Comparison of ENCODE assay signal across 30 mouse cellular contexts in genomic region chr3:109478297-109478696, GRCm38 (mm10).
DNase-seq lines count a peak whose midpoint lies in the region; ATAC-seq and TF ChIP-seq lines count a peak whose summit lies in the region.
"Had no signal": no experiment of that assay in that cellular context is flagged by ENCODE, and none has a peak within 500 bp of the region (broad histone marks: within the 10 kb centered on the region; RNA-seq: fewer than 3 reads in every experiment).

No protein-coding gene starts in this region.

- no peak overlapping the region for H3K27ac ChIP-seq in lung, postnatal 0 days (ENCODE audit: low read length)
- H3K27ac ChIP-seq: forebrain, embryonic 10.5 days; forebrain, embryonic 13.5 days; gastrocnemius, adult 2 months; heart, adult 2 months; hindbrain, embryonic 10.5 days; hindbrain, embryonic 13.5 days had no signal

- intact Hi-C loops in left cerebral cortex, postnatal 10 days (cut with DNase I), result no loop called here

- H3K4me1 ChIP-seq in lung, postnatal 0 days (ENCODE audit: insufficient read depth, low read depth, low read length), result no peaks in the 10 kb centered on the region
- H3K4me1 ChIP-seq in lung, adult 2 months (ENCODE audit: control insufficient read depth, insufficient read depth, low read length), result no peaks in the 10 kb centered on the region
- H3K4me1 ChIP-seq: forebrain, embryonic 10.5 days; forebrain, embryonic 13.5 days; hindbrain, embryonic 10.5 days had no signal

- H3K27me3 ChIP-seq in lung, postnatal 0 days (replicated peaks; ENCODE audit: insufficient read depth, low read length), result no peaks in the 10 kb centered on the region
- H3K27me3 ChIP-seq: CH12.LX; forebrain, embryonic 13.5 days; hindbrain, embryonic 13.5 days; Patski had no signal

- no peaks in the 10 kb centered on the region for H3K36me3 ChIP-seq in lung, postnatal 0 days (ENCODE audit: insufficient read depth, low read length)
- H3K36me3 ChIP-seq: forebrain, embryonic 10.5 days; G1E; hindbrain, embryonic 10.5 days; hindbrain, embryonic 13.5 days had no signal

- no peak overlapping the region for H3K4me3 ChIP-seq in lung, postnatal 0 days (ENCODE audit: low read depth, low read length)
- H3K4me3 ChIP-seq in lung, adult 2 months (replicated peaks; ENCODE audit: extremely low read depth, low read depth, low read length), result no peak overlapping the region
- H3K4me3 ChIP-seq: forebrain, embryonic 10.5 days; forebrain, embryonic 13.5 days; gastrocnemius, adult 2 months; heart, adult 2 months; hindbrain, embryonic 10.5 days; hindbrain, embryonic 13.5 days had no signal

- peak; percentile 44 for DNase-seq in lung, postnatal 0 days (ENCODE audit: low spot score)
- no peak for DNase-seq in lung, adult 2 months
- DNase-seq in adipocyte (ENCODE audit: low spot score), result peak; percentile 18
- no peak for DNase-seq in gastrocnemius, postnatal 10 days
- DNase-seq in left cerebral cortex, postnatal 10 days (ENCODE audit: extremely low spot score in 1 of 2, low spot score in 2 of 2), result no peak
- DNase-seq: adrenal gland, adult 2 months; adrenal gland, postnatal 14 days; B cell, adult 2 months; cerebellum, adult 11-12 months; cerebellum, adult 8-10 months; cerebellum, postnatal 10 days; cerebellum, postnatal 36 days; gastrocnemius, adult 2 months; gastrocnemius, postnatal 25 days; heart, adult 2 months; heart, postnatal 10 days; heart, postnatal 36 days had no signal

- no peak for TF ChIP-seq EP300 in lung, postnatal 0 days (IDR thresholded peaks at IDR 0.05)

- TF ChIP-seq CTCF in lung, postnatal 0 days (IDR thresholded peaks at IDR 0.05), result no peak
- TF ChIP-seq CTCF in lung, adult 2 months (IDR thresholded peaks at IDR 0.05; ENCODE audit: insufficient read depth, low read length), result no peak

- H3K4me2 ChIP-seq in lung, postnatal 0 days (replicated peaks; ENCODE audit: low read depth, low read length), result no peak overlapping the region
- H3K4me2 ChIP-seq: forebrain, embryonic 13.5 days; heart, embryonic 11.5 days; hindbrain, embryonic 13.5 days had no signal

- ATAC-seq in lung, postnatal 0 days, result no peak
- peak; percentile 64 for ATAC-seq in granulocyte monocyte progenitor cell, adult 5-6 weeks (replicated peaks; ENCODE audit: poor library complexity, severe bottlenecking)
- ATAC-seq in megakaryocyte progenitor cell, adult 5-6 weeks (replicated peaks; ENCODE audit: poor library complexity), result peak; percentile 58
- ATAC-seq in megakaryocyte-erythroid progenitor cell, adult 5-6 weeks (replicated peaks; ENCODE audit: low FRiP score, low TSS enrichment, poor library complexity, severe bottlenecking), result no peak
- ATAC-seq: forebrain, embryonic 13.5 days; forebrain, embryonic 16.5 days; hindbrain, embryonic 16.5 days; Patski had no signal

- TF ChIP-seq POLR2A in lung, adult 2 months (IDR thresholded peaks at IDR 0.05; ENCODE audit: borderline replicate concordance, extremely low read depth, low read depth, low read length), result no peak

- WGBS in lung, postnatal 0 days, result 51% methylated on average over 4 of the region's 4 CpGs
- WGBS in lung, adult 2 months, result 54% methylated on average over 4 of the region's 4 CpGs

- H3K9ac ChIP-seq in lung, postnatal 0 days (replicated peaks; ENCODE audit: low read depth), result no peak overlapping the region
- H3K9ac ChIP-seq: forebrain, embryonic 13.5 days; hindbrain, embryonic 13.5 days had no signal

- H3K9me3 ChIP-seq in lung, postnatal 0 days (ENCODE audit: low read length), result no peaks in the 10 kb centered on the region
- H3K9me3 ChIP-seq: forebrain, embryonic 10.5 days; forebrain, embryonic 13.5 days; hindbrain, embryonic 10.5 days; hindbrain, embryonic 13.5 days had no signal

Comparison
In these comparisons a context has a peak if more than half of its experiments do, and no peak if none do; other contexts are left out.
1. DNase-seq: peak in lung, postnatal 0 days (single experiment) and adipocyte (single experiment); none in lung, adult 2 months (single experiment), gastrocnemius, postnatal 10 days (single experiment) and left cerebral cortex, postnatal 10 days (0 of 2).
2. ATAC-seq: peak in granulocyte monocyte progenitor cell, adult 5-6 weeks (single experiment) and megakaryocyte progenitor cell, adult 5-6 weeks (single experiment); none in lung, postnatal 0 days (single experiment) and megakaryocyte-erythroid progenitor cell, adult 5-6 weeks (single experiment).